Mouse (Mus musculus): ENCODE measurements at regions not wholly inside any gene's neighbourhood (a gene's known extent, or its start where the extent isn't known, plus 50 kb on each side); places are given as distances from the start of the nearest gene placed in this dataset.

DNA sequence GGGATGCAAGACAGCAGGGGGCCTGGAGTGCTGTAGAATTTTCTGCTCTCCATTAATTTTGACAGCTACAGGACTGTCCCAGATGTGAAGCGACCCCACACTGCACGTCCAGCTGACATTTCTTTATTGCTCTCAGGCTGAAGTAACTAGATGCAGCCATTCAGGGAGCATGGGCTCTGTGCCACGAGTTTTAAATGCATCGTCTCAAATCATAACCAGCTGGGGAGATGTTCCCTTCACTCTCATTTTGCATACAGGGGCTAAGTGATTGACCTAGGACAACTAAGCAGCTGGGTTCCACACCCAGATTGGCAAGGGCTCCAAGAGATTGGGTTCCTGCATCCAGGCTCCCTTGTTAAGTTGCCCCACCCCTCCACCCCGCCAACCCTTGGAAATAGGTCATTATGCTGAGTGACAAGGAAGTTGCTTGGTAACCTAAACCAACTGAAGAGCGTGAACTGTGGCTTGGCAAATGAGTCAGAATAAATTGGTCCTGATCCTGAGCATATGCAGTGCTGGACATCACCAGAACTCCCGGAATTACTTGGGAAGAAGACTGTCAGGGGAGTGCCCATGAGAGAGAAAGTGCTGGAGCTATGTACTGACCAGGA lies 267.4 kb downstream of the Foxo1 start:
- DNase-seq = no peak

DNA sequence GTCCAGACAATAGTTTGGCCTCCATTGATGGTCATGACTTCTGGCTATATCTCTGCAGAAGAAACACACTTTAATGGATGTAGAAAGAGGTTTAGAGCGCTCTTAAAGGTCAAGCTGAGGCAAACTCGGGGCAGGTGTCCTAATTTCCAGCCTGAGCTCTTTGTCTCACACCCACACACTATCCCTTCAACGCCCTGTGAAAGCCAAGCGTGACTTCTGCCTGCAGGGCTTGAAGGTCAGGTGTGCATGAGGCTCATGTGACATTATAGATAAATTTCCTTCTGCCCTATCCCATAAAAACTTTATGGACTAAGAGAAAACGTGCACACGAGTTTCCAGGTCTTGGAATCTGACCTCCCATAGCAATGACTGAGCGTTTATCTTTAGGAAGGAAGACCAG lies 266.0 kb downstream of the Foxo1 start:
- DNase-seq = no peak

DNA sequence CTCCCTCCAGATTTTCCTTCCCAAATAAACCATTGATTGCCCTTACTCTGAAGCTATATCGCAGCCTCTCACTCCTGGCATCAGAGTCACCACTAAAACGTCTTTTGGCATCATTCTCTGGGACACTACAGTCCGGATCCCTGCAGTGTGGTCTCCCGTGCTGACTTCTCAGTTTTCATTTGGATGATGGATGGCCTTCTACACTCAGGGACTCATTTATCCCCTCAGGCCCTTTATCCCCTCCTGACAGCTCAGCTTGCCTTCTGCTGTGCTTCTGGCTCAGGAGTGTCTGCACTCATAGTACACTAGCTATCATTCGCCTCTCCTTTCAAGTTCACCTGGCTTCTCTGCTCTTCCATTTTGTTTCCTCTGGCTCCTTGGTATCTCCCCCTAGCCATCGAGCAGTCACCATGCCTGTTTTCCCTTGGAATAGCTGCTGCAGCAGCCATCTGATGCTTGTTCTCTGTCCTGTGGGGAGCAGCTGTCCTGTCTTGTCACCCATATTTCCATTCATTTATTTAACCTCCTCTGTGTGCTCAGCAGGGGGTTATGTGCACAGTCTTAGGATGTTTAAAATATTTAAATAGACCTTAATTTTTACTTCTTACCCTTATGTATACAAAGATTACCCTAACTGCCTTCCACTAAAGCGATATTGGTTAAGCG lies 263.7 kb downstream of the Foxo1 start:
- no peak for DNase-seq

DNA sequence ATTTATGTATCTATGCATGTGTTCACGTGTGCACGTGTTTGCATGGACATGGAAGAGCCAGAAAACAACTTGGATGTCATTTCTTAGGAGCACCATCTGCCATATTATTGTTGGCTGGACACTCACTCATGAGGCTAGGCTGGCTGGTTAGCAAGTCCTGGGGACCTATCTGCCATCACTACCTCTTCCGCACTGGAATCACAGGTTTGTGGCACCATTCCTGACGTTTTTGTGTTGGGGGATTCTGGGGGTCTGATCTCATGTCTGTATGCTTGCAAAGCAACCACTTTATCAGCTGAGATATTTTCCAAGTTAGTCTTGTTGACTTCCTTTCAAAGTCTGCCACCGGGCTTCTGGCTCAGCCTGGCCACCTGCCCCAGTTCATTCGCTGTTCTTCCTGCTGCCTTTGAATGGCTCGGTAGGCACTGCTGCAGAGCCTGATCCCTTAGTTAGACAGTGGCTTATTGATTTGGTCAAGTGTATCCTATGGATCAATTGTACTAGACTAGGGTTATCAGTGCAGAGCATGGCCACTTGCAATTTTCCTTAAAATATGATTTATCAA lies 262.4 kb downstream of the Foxo1 start:
- no peak for DNase-seq

DNA sequence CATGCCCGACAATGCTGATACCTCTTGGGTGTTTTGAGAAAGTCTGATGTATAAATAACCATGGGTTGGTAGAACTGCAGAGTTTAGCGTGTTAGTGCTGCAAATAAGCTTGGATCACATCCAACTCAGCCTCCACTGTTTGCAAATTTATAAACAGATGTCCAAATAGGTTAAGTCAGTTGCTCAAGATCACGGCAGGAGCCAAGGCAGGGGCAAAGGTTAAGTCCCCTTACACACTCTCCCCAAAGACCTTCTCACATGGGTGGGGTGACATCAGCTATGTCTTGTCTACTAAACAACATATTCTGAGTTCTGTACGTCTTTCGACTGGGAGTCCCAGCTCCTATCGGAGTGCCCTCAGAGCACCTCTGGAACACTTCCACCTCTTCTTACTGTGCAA lies 261.0 kb downstream of the Foxo1 start:
- no peak for DNase-seq

DNA sequence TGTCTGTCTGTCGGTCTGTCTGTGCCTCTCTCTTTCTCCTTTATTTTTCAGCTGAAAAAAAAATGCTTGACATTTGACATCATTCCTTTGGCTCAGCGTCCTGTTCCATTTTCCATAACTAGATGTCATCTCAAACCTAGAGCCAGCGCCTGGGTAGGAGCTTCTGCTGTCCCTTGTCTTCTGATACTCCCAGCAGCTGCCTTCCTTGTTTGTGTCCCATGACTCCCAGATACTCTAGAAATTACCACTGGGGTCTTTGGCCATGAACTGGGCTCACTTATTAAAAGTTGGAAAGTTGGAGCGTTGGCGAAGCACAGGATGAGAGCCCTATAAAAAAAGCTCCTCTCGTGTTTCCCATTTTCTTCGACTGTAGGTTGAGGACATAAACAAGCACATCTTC lies 260.4 kb downstream of the Foxo1 start:
- no peak for DNase-seq

DNA sequence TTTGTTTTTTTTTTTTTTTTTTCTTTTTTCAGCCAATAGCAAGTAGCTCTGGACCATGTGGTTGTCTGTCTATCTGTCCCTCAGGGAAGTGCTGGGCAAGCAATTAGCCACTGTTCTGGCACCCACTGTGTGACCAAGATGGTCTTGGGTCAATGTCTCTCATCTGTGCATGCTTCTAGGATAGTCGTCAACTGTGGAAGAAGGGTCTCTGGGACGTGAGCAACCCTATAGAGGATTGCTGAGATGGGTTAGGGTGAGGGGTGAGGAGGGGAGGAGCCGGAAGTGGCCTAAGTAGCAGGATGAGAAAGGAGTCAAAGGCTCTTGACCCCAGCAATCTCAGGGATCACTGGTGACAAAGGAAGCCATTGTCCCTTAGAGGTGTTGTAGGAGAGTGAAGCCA lies 259.6 kb downstream of the Foxo1 start:
- no peak for DNase-seq

DNA sequence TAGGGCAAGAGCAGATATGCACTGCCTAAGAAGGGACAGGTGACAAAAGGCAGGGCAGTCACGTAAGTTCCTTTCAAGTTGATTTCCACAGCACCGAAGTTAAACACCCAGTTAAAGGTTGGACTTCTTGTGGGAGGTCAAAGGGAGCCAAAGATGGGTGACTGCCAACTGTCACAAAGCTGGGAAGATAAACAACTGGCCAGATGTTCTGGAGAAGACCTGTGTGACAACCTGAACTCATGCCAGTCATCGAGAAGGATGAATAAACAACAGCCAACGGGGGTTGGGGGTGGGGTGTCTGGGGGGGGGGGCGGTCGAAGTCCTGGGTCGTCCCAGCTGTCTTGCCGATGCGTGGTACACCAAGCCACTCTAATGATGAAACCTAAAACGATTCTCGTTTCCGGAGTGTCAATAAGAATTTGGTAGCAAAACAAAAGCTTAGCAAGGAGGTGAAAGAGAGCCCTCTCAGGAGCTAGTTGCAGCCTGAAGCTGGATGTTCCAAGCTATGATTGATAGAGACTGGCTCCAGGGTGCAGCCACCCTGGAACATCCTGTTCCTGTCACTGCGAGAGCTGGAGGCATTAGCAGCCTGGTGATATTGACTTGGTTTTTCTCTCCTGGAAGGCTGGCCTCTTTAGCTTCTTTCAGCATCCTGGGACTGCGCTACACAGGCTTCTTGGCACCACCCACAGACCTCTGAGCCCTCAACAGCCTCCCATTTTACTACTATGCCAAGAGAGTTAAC lies 259.0 kb downstream of the Foxo1 start:
- no peak for DNase-seq

DNA sequence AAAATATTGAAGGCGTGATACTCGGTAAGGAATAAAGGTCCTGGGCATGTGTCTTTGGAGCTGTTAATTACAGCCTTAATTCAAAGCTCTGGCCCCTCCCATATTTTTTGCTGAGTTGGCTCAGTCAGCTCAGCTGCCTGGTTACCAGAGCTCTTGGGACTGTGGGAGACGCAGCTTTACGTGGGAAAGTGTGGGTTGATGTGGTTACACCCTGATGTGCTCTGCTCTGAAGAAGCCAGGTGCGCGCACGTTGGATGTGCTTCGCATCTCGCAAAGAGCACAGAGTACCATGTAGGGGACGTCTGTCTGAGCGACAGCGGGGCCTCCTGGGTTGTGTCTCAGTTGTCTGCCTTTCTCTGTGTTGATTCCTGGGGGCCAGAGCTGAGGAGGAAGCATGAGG lies 254.8 kb downstream of the Foxo1 start:
- DNase-seq = no peak

DNA sequence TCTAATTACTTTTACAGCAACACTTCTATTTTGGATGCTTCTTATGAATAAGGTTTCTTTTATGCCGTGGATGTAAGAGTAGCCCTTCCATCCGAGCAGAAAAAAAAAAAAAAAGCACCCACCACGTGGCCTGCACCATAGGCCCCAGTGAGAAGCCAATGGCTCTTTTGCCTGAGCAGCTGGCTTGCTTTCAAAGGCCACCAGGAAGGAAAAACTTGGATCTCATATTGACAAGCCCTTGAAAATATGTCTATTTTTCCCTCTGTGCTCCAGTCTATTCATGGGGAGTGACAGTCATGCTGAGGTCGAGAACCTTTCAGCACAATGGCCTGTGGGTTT lies 252.4 kb downstream of the Foxo1 start:
- no peak for DNase-seq

DNA sequence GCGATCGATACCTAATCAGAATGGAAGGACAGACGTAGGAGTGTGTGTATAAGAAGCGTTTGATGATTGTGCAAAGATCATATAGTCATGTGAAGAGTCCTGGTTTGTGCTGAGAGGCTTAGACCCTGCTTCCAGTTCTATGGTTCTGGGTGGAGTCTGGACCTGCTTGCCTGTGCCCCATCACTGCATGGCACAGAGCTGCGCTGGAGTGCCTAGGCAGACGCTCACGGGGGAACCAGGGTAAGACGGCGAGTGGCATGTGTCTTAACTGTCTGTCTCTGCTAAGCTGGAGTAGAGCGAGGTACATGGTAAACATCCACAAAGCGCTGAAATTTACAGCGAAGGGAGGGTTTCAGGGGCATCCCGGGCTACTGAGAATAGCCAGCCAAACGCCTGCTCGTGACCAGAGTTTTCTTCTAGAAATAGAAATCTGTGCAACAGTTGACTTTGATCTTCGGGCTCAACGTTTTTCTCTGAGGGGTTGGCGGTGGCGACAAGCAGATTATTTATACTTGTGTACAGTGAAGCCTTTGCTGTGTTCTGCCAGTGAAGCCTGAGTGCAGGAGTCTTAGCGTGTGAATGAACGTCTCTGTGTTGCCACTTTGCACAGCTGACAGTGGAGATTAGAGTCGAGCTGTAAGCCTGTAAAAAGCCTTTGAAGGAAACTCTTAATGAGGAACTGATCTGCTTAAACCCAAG lies 251.9 kb downstream of the Foxo1 start:
- no peak for DNase-seq

DNA sequence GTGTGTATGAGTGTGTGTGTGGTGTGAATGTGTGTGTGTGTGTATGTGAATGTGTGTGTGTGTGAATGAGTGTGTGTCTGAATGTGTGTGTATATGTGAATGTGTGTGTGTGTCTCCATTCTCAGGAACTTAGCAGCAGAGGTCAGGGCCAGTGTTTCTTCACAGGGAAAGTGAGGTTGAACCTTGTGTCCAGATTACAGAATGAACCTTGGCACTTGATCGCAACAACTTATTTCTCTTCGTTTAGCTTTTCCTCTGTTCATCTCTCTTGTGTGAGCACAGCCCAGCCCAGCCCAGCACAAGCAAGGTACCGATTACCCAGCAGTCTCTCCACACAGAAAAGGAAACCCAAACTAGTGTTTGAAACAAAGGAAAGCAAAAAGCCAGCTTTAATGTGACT lies 249.7 kb downstream of the Foxo1 start:
- no peak for DNase-seq

DNA sequence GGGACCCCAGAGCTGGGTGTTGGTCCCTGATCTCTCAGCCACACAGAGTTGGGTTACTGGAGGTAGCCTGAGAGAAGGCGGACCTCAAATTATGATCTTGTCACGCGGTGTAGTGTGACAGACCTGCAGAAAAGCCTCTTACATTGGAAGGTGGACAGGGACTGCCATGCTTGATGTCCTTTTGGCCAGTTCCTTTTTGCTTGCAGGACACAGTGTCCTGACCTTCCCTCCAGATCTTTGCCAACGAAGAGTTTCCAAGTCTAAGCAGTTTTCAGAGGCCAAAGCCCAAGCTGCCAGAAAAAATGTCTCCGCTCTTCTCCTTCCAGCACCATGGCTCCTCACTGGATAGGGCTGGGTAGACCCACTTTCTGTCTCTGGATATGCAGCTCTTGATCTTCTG lies 248.6 kb downstream of the Foxo1 start:
- DNase-seq = no peak

DNA sequence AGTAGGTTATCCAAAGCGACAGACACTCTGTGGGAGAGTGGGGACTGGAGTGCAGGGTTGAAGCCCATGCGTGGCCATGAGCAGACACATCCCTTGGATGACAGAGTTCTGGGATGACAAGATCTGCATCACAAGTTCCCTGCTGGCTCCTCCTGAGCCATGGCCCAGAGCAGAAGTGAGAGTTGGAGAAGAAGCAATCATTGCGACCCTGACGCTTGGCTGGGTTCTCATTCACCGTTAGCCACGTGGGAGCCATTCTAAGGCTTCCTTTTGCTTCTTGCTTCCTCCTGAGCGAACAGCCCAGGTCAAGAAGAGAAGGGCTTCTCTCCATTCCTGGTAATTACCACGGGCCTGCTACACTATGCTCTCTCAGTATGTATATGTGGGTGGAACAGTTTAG lies 244.6 kb downstream of the Foxo1 start:
- DNase-seq = no peak

DNA sequence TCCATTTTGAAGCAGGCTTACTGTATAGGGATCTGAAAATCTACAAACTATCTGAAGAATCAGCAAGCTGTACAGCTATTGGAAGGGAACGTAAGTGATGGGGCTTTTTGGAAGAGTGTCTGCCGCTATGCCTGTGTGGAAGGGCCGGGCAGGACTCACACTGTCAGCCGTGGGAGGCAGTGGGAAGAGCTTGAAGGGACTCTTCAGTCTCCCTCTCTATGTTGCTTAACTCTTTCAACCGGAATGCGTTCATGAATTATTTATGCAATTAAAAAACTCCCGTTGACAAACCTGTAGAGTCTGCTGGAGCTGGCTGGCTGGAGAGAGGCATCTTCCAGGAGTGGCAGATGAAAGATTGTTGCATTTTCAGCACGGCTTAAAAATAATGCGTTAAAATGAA lies 243.4 kb downstream of the Foxo1 start:
- DNase-seq = no peak

DNA sequence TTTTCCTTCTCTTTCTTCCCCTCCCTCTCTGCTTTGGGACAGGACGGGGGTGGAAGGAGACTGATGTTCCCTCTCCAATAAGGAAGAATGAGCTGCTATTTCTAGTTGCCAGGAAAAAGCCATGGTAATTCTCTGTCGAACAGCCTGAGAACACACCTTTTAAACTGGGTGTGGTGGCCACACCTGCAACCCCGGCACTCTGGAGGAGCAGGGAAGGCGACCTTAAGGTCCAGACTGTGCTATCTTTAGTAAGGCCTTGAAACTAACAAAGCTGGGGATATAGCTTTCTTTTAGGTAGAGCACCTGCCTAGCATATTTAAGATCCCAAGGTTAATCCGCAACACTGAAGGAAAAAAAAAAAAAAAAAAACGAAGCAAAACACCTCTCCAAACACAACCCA lies 242.7 kb downstream of the Foxo1 start:
- DNase-seq = no peak

DNA sequence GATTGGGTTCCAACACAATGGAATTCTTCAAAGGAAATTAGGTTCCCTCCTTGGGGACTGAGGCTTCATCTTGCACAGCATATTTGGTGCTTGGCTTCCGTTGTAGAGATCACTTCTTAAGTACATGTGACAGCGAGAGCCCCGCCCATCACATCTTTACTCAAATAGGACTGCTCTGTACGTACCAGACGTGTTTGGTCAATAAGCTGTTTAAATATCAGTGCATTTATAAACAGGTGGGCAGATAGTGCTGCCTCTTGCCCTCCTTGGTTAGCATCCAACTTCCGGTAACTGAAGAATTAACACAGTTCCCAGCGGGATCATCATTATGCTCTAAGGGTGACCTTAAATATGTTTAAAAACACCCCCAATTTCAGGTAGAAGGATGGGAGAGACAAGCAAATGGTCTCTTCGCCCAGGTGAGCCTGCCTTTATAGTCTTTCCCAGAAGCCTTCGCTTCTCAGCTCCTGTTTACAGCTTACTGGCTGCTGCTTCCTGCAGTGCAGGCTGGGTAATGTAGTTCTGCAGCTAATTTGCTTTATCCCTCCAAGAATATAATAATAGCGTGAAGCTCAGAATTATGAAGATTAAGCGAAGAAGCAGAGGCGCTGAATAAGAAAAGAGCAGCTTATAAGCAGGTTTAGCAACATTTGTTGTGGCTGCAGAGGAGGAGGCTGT lies 242.1 kb downstream of the Foxo1 start:
- no peak for DNase-seq

DNA sequence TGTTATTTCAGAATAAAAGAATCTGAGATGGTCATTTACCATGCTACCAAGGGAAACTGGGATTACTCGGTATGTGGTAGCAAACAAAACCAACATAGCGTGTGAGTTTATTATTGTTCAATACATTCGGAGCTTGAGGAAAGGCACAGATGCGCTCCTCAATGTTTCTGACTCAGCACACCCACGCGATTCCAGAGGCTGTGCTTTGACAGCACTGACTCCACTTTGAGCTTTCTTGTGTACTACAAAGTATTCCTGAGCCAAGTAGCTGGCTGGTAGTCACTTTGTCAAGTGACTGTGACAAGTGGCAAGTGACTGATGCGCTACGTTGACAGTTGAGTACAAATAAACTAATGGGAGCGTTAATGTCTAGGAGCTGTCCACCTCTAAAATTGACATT lies 235.8 kb downstream of the Foxo1 start:
- no peak for DNase-seq

DNA sequence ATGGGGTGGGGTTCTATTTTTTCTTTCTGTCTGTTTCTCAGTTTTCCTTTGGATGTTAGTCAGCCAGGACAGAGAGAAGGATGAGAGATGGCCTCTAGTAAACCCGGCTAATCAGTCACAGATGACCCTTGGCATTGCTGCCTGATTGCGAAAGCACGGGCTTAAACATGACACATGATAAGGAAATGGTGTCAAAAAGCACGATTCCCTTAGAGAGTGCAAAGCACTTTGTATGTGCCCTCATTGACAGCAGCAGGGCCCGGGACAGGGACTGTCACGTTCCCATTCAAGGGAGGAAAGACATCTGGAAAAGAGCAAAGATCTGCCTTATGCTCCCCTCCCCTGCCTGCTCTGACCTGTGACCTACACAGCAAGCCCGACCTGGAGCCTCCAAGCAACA lies 234.1 kb downstream of the Foxo1 start:
- DNase-seq = peak; percentile 42

DNA sequence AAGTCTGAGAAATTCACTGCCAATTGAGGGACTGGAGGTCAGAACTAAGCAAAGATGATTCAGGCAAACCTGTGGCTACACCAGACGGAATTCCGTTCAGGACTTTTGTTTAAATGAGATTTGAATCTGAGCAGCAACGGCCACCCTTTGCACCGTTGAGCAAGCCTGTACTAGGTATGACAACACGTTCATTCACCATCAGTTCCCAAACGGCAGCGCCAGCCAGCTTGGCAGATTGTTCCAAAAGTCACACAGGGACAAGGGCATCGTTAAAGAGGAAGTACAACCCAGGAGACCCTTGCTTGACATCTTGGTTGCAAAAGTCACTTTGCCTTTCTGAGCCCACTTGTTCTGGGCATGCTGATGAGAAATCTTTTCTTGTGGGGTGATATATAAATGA lies 233.5 kb downstream of the Foxo1 start:
- DNase-seq = peak; percentile 21

DNA sequence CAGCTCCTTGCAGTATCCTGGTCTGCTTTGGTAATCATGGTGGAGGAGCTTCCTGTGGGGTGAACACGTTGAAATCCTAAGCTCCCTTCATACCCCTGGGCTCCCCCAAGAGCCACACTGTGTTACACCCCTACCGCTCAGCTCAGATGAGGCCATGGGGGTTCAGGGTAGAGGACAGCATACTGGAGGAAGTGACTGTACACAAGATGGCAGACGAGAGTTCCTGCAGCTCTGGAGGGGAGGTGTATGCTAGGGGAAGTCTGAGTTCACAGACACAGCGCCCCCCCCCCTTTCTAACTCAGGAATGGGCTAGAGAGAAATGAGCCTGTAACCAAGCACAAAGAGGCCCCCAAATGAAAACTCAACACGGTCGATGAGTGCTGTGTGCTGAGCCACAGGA lies 231.9 kb downstream of the Foxo1 start:
- DNase-seq = no peak

DNA sequence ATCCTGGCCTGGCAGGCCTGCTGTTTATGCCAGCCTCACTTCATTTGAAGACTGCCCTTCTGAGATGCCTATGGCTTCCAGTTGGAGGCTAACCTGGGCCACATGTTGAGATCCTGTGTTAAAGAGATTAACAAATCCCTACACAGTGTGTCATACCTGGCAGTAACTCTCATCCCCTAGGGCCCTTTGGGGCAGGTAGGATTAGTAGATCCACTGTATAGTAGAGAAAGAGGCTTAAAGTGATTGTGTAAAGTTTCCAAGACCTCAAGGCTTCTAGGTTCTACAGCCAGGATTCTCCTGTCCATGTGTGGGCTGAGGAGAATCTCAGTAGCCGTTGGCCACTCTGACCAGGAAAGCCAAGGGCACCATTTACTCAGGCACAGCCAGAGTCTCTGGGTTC lies 231.4 kb downstream of the Foxo1 start:
- DNase-seq = no peak
